Mouse (Mus musculus): Measurements from ENCODE around the gene Acot12. TPM values are rescaled to one million over a fixed set of nuclear protein-coding genes. Genes with fewer than 3 reads are reported as not detected.
"Not testable (repeated sequence)": the region's sequence is repeated elsewhere in the genome, so short reads cannot be mapped to it uniquely, and the experiment has no call there.

Acot12 gene
- polyA plus RNA-seq, 1 experiment from 2014 or later, result not detected

GRCm38 (mm10) chr13:91758316-91759048, 17.2 kb downstream of the Acot12 start:
- Histone ChIP-seq H3K36me3 (ENCODE audit: insufficient read depth) (no peaks in the 10 kb centered on the region), H3K4me2 (no peak overlapping the region), H3K9me3 (ENCODE audit: low read depth, low read length) (no peaks in the 10 kb centered on the region), H3K27me3 (ENCODE audit: insufficient read depth, low read length) (no peaks in the 10 kb centered on the region), H3K4me1 (ENCODE audit: insufficient read depth) (no peaks in the 10 kb centered on the region), H3K27ac (ENCODE audit: low read depth) (no peak overlapping the region), H3K4me3 (ENCODE audit: low read depth, low read length) (no peak overlapping the region), H3K9ac (no peak overlapping the region)
- no peak for DNase-seq
- WGBS, result 36% methylated on average over 7 of the region's 7 CpGs
- TF ChIP-seq CTCF (IDR thresholded peaks at IDR 0.05; ENCODE audit: low read depth), result no peak
- no peak for ATAC-seq (ENCODE audit: insufficient read depth)

- Histone ChIP-seq H3K27me3 (ENCODE audit: insufficient read depth, low read length) (no peaks in the 10 kb centered on the region), H3K4me2 (no peak overlapping the region), H3K27ac (ENCODE audit: low read depth) (no peak overlapping the region), H3K9me3 (ENCODE audit: low read depth, low read length) (no peaks in the 10 kb centered on the region), H3K36me3 (ENCODE audit: insufficient read depth) (no peaks in the 10 kb centered on the region), H3K9ac (no peak overlapping the region), H3K4me3 (ENCODE audit: low read depth, low read length) (no peak overlapping the region), H3K4me1 (ENCODE audit: insufficient read depth) (no peaks in the 10 kb centered on the region)
- no peak for ATAC-seq (ENCODE audit: insufficient read depth)
- TF ChIP-seq CTCF (IDR thresholded peaks at IDR 0.05; ENCODE audit: low read depth), result no peak
- 39% methylated on average over 8 of the region's 8 CpGs for WGBS
- no peak for DNase-seq
These were observed 18.5 kb downstream of the Acot12 start for GRCm38 (mm10) chr13:91759791-91760190.

GRCm38 (mm10) chr13:91760302-91761050, 19.2 kb downstream of the Acot12 start:
- no peak overlapping the region for H3K9ac ChIP-seq
- H3K4me2 ChIP-seq, result no peak overlapping the region
- no peaks in the 10 kb centered on the region for H3K4me1 ChIP-seq (ENCODE audit: insufficient read depth)
- no peaks in the 10 kb centered on the region for H3K9me3 ChIP-seq (ENCODE audit: low read depth, low read length)
- no peak for TF ChIP-seq CTCF (IDR thresholded peaks at IDR 0.05; ENCODE audit: low read depth)
- ATAC-seq (ENCODE audit: insufficient read depth), result no peak
- no peak overlapping the region for H3K4me3 ChIP-seq (ENCODE audit: low read depth, low read length)
- WGBS, result 83% methylated on average over 8 of the region's 8 CpGs
- no peaks in the 10 kb centered on the region for H3K27me3 ChIP-seq (ENCODE audit: insufficient read depth, low read length)
- no peak for DNase-seq
- no peak overlapping the region for H3K27ac ChIP-seq (ENCODE audit: low read depth)
- H3K36me3 ChIP-seq (ENCODE audit: insufficient read depth), result no peaks in the 10 kb centered on the region

GRCm38 (mm10) chr13:91761654-91762445, 20.5 kb downstream of the Acot12 start:
- no peak overlapping the region for H3K9ac ChIP-seq
- H3K4me2 ChIP-seq, result no peak overlapping the region
- no peak for DNase-seq
- no peaks in the 10 kb centered on the region for H3K9me3 ChIP-seq (ENCODE audit: low read depth, low read length)
- no peaks in the 10 kb centered on the region for H3K4me1 ChIP-seq (ENCODE audit: insufficient read depth)
- H3K27ac ChIP-seq (ENCODE audit: low read depth), result no peak overlapping the region
- H3K27me3 ChIP-seq (ENCODE audit: insufficient read depth, low read length), result no peaks in the 10 kb centered on the region
- H3K4me3 ChIP-seq (ENCODE audit: low read depth, low read length), result no peak overlapping the region
- TF ChIP-seq CTCF (IDR thresholded peaks at IDR 0.05; ENCODE audit: low read depth), result no peak
- no peak for ATAC-seq (ENCODE audit: insufficient read depth)
- WGBS, result 81% methylated on average over 6 of the region's 6 CpGs
- H3K36me3 ChIP-seq (ENCODE audit: insufficient read depth), result no peaks in the 10 kb centered on the region

- H3K27ac ChIP-seq (ENCODE audit: low read depth); H3K4me1 ChIP-seq (ENCODE audit: insufficient read depth); ATAC-seq (ENCODE audit: insufficient read depth); H3K9me3 ChIP-seq (ENCODE audit: low read depth, low read length); H3K4me2 ChIP-seq; H3K4me3 ChIP-seq (ENCODE audit: low read depth, low read length); DNase-seq; H3K36me3 ChIP-seq (ENCODE audit: insufficient read depth); H3K27me3 ChIP-seq (ENCODE audit: insufficient read depth, low read length); H3K9ac ChIP-seq: not testable (repeated sequence)
- 88% methylated on average over 3 of the region's 3 CpGs for WGBS
These were observed 22.3 kb downstream of the Acot12 start for GRCm38 (mm10) chr13:91763654-91764053.

- Histone ChIP-seq H3K9ac (no peak overlapping the region), H3K27ac (ENCODE audit: low read depth) (no peak overlapping the region), H3K4me1 (ENCODE audit: insufficient read depth) (no peaks in the 10 kb centered on the region), H3K4me2 (no peak overlapping the region), H3K27me3 (ENCODE audit: insufficient read depth, low read length) (no peaks in the 10 kb centered on the region), H3K4me3 (ENCODE audit: low read depth, low read length) (no peak overlapping the region), H3K9me3 (ENCODE audit: low read depth, low read length) (no peaks in the 10 kb centered on the region), H3K36me3 (ENCODE audit: insufficient read depth) (no peaks in the 10 kb centered on the region)
- 92% methylated on average over 4 of the region's 4 CpGs for WGBS
- DNase-seq (no peak), ATAC-seq (ENCODE audit: insufficient read depth) (no peak)
- TF ChIP-seq CTCF (IDR thresholded peaks at IDR 0.05; ENCODE audit: low read depth), result no peak
These were observed 24.3 kb downstream of the Acot12 start for GRCm38 (mm10) chr13:91765627-91766026.
